Mouse (Mus musculus) lung, embryonic 15.5 days (tissue): ENCODE results near the gene Cabcoco1. TPM values are rescaled to one million over a fixed set of nuclear protein-coding genes. Genes with fewer than 3 reads are reported as not detected.
A peak's percentile ranks its signal among the peaks of the same experiment; 100 is the strongest.

Experiments used
- ATAC-seq: fragments of 200-750 bp; cut with Nextera tagmentation; 2 replicates; pipeline ENCODE4 v1.8.0; 2017; ENCODE audit warnings: moderate number of reproducible peaks, borderline replicate concordance; ENCODE audit not compliant: low FRiP score, low TSS enrichment; ENCODE audit errors: extremely low read depth
- H3K27ac ChIP-seq: fragments of 300-500 bp; sonication (generic); 2 replicates; pipeline ENCODE4 v1.5.1; 2015; ENCODE audit warnings: moderate library complexity, mild to moderate bottlenecking, inconsistent platforms
- H3K27me3 ChIP-seq: fragments of 300-500 bp; sonication (generic); 2 replicates; pipeline ENCODE4 v1.6.1; 2015; ENCODE audit warnings: inconsistent platforms
- H3K36me3 ChIP-seq: fragments of 300-500 bp; sonication (generic); 2 replicates; pipeline ENCODE4 v1.6.1; 2015; ENCODE audit warnings: inconsistent platforms
- H3K4me1 ChIP-seq: fragments of 300-500 bp; sonication (generic); 2 replicates; pipeline ENCODE4 v1.6.1; 2015; ENCODE audit warnings: inconsistent platforms
- H3K4me2 ChIP-seq: fragments of 300-500 bp; sonication (generic); 2 replicates; pipeline ENCODE4 v1.6.1; 2015; ENCODE audit warnings: inconsistent platforms, mild to moderate bottlenecking, moderate library complexity
- H3K4me3 ChIP-seq: fragments of 300-500 bp; sonication (generic); 2 replicates; pipeline ENCODE4 v1.5.1; 2015; ENCODE audit warnings: mild to moderate bottlenecking, inconsistent platforms
- H3K9ac ChIP-seq: fragments of 300-500 bp; sonication (generic); 2 replicates; pipeline ENCODE4 v1.6.1; 2015; ENCODE audit warnings: inconsistent platforms
- H3K9me3 ChIP-seq: fragments of 300-500 bp; sonication (generic); 2 replicates; pipeline ENCODE4 v1.6.1; 2016; ENCODE audit warnings: inconsistent platforms
- WGBS: fragments of 180-500 bp; shearing (Covaris S2); methylation state at CpG from one replicate; pipeline ENCODE4 v1.1.7; 2015; 5-methylcytosine and 5-hydroxymethylcytosine counted together
- polyA plus RNA-seq: library from polyadenylated mRNA; unstranded; fragments of >200 nt; fragmentation: Nextera tagmentation; extraction: Ambion mirVana; gene quantifications from 2 replicates; pipeline ENCODE4 v1.2.1, GENCODE M21; 2015

Cabcoco1 gene
- polyA plus RNA-seq, 1 experiment from 2014 or later, result 6.0 TPM

GRCm38 (mm10) chr10:68504586-68505152, 37.0 kb downstream of the Cabcoco1 start:
- Histone ChIP-seq H3K36me3 (no peaks in the 10 kb centered on the region), H3K27ac (no peak overlapping the region), H3K9me3 (no peaks in the 10 kb centered on the region), H3K4me1 (no peaks in the 10 kb centered on the region; the same call in 1 of the 2 replicates), H3K27me3 (no peaks in the 10 kb centered on the region), H3K4me2 (no peak overlapping the region), H3K4me3 (no peak overlapping the region), H3K9ac (no peak overlapping the region)
- 72% methylated on average over 9 of the region's 9 CpGs for WGBS
- ATAC-seq, result no peak

- Histone ChIP-seq H3K9me3 (no peaks in the 10 kb centered on the region), H3K4me2 (no peak overlapping the region), H3K4me1 (no peaks in the 10 kb centered on the region; the same call in 1 of the 2 replicates), H3K4me3 (no peak overlapping the region), H3K27ac (no peak overlapping the region), H3K27me3 (no peaks in the 10 kb centered on the region), H3K9ac (no peak overlapping the region), H3K36me3 (no peaks in the 10 kb centered on the region)
- 71% methylated on average over 6 of the region's 6 CpGs for WGBS
- no peak for ATAC-seq
Observed at GRCm38 (mm10) chr10:68501067-68501466, 40.6 kb downstream of the Cabcoco1 start.

GRCm38 (mm10) chr10:68495246-68495645, 46.5 kb downstream of the Cabcoco1 start:
- Histone ChIP-seq H3K27ac (no peak overlapping the region), H3K4me1 (0 out of 2 replicates have a peak, but pooled peaks cover 9% of the 10 kb centered on the region), H3K9ac (no peak overlapping the region), H3K4me2 (no peak overlapping the region), H3K4me3 (no peak overlapping the region), H3K36me3 (no peaks in the 10 kb centered on the region), H3K9me3 (no peaks in the 10 kb centered on the region), H3K27me3 (no peaks in the 10 kb centered on the region)
- no peak for ATAC-seq
- 74% methylated on average over 2 of the region's 2 CpGs for WGBS

GRCm38 (mm10) chr10:68491557-68491956, 50.1 kb downstream of the Cabcoco1 start:
- no peak overlapping the region for H3K4me2 ChIP-seq
- no peak overlapping the region for H3K9ac ChIP-seq
- H3K27me3 ChIP-seq, result no peaks in the 10 kb centered on the region
- H3K36me3 ChIP-seq, result no peaks in the 10 kb centered on the region
- H3K27ac ChIP-seq, result peak overlapping the region; percentile 81
- peak; percentile 85 for ATAC-seq
- H3K9me3 ChIP-seq, result no peaks in the 10 kb centered on the region
- H3K4me1 ChIP-seq, result 0 out of 2 replicates have a peak, but pooled peaks cover 9% of the 10 kb centered on the region
- WGBS, result 44% methylated on average over 11 of the region's 11 CpGs
- H3K4me3 ChIP-seq, result no peak overlapping the region

- ATAC-seq, result peak; percentile 39; the same call in 1 of the 2 replicates
- Histone ChIP-seq H3K9ac (no peak overlapping the region), H3K27me3 (no peaks in the 10 kb centered on the region), H3K4me2 (no peak overlapping the region), H3K36me3 (no peaks in the 10 kb centered on the region), H3K4me3 (no peak overlapping the region), H3K4me1 (0 out of 2 replicates have a peak, but pooled peaks cover 9% of the 10 kb centered on the region), H3K27ac (peak overlapping the region; percentile 81), H3K9me3 (no peaks in the 10 kb centered on the region)
- 46% methylated on average over 6 of the region's 6 CpGs for WGBS
Observed at GRCm38 (mm10) chr10:68490781-68491180, 50.9 kb downstream of the Cabcoco1 start.

- Histone ChIP-seq H3K9me3 (no peaks in the 10 kb centered on the region), H3K4me1 (peaks cover 16% of the 10 kb centered on the region; the same call in 1 of the 2 replicates), H3K9ac (no peak overlapping the region), H3K4me2 (no peak overlapping the region), H3K27me3 (no peaks in the 10 kb centered on the region), H3K27ac (no peak overlapping the region), H3K4me3 (no peak overlapping the region), H3K36me3 (no peaks in the 10 kb centered on the region)
- WGBS, result 37% methylated on average over 8 of the region's 8 CpGs
- ATAC-seq, result no peak
Observed at GRCm38 (mm10) chr10:68472799-68473198, 68.9 kb downstream of the Cabcoco1 start.

DNA sequence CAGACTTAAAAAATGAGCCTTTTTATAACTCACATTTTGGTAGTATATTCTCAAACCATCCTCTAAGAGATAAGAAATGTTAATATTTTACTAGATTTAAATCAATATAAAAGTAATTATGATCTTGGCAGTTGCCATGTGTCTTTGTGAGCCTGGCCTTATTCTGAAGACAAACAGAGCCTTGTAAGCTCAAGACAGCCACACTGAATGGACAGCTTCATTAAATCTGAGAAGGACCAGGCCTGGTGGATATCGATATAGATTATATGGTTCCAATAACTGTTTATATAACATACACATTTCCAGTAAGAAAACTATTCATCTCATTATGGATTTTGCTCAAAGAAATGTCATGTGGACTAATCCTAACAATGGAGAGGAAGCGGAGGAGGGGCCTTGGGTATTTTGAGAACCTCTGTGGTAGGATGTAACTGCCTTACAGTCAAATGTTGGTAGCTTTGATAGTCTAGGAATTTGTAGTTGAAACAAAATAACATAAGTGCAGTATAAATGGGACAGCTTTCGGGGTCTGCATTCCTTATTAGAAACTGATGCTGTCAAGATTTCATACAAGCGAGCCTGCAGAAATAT, 75.9 kb downstream of the Cabcoco1 start:
- Histone ChIP-seq H3K9me3 (no peaks in the 10 kb centered on the region), H3K27ac (no peak overlapping the region), H3K4me3 (no peak overlapping the region), H3K27me3 (no peaks in the 10 kb centered on the region), H3K36me3 (no peaks in the 10 kb centered on the region), H3K4me1 (peaks cover 6% of the 10 kb centered on the region; the same call in 1 of the 2 replicates), H3K9ac (no peak overlapping the region), H3K4me2 (no peak overlapping the region)
- WGBS, result 59% methylated on average over 4 of the region's 4 CpGs
- no peak for ATAC-seq

GRCm38 (mm10) chr10:68464943-68465342, 76.8 kb downstream of the Cabcoco1 start:
- Histone ChIP-seq H3K27ac (no peak overlapping the region), H3K4me3 (no peak overlapping the region), H3K9me3 (no peaks in the 10 kb centered on the region), H3K4me2 (no peak overlapping the region), H3K4me1 (peaks cover 6% of the 10 kb centered on the region; the same call in 1 of the 2 replicates), H3K36me3 (no peaks in the 10 kb centered on the region), H3K27me3 (no peaks in the 10 kb centered on the region), H3K9ac (no peak overlapping the region)
- WGBS, result 23% methylated on average over 7 of the region's 7 CpGs
- peak; percentile 57; the same call in 1 of the 2 replicates for ATAC-seq

GRCm38 (mm10) chr10:68459784-68460183, 81.9 kb downstream of the Cabcoco1 start:
- H3K9me3 ChIP-seq, result no peaks in the 10 kb centered on the region
- no peak overlapping the region for H3K9ac ChIP-seq
- H3K27me3 ChIP-seq, result no peaks in the 10 kb centered on the region
- WGBS, result 57% methylated on average over 11 of the region's 11 CpGs
- no peak for ATAC-seq
- no peak overlapping the region for H3K4me2 ChIP-seq
- H3K36me3 ChIP-seq, result no peaks in the 10 kb centered on the region
- no peak overlapping the region for H3K4me3 ChIP-seq
- no peak overlapping the region for H3K27ac ChIP-seq
- H3K4me1 ChIP-seq, result peaks cover 7% of the 10 kb centered on the region

GRCm38 (mm10) chr10:68457019-68457418, 84.7 kb downstream of the Cabcoco1 start:
- Histone ChIP-seq H3K4me1 (peaks cover 4% of the 10 kb centered on the region; the same call in 1 of the 2 replicates), H3K9me3 (no peaks in the 10 kb centered on the region), H3K4me3 (no peak overlapping the region), H3K36me3 (no peaks in the 10 kb centered on the region), H3K4me2 (no peak overlapping the region), H3K27me3 (no peaks in the 10 kb centered on the region), H3K9ac (no peak overlapping the region), H3K27ac (no peak overlapping the region)
- no peak for ATAC-seq
- 94% methylated on average over 7 of the region's 7 CpGs for WGBS

DNA sequence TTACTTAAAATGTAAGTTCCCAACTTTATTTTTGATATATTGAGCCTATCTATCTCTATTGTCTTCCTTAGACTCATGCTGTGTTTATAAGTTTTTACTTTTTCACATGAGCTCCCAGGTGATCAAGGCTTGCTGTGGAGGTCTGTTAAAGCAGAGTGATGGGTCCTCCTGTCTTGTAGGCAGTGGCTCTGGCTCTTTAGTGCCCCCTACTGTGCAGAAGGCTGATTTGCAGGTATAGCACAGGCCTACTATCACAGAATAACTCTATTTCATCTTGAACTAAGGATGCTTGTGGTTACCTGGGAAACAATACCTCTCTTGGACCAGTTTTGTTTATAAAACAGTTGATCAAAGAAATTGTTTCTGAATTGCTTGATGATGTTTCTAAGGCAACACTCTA, 87.2 kb downstream of the Cabcoco1 start:
- no peak for ATAC-seq
- Histone ChIP-seq H3K27me3 (no peaks in the 10 kb centered on the region), H3K36me3 (no peaks in the 10 kb centered on the region), H3K9ac (no peak overlapping the region), H3K4me2 (no peak overlapping the region), H3K27ac (no peak overlapping the region), H3K4me3 (no peak overlapping the region), H3K4me1 (no peaks in the 10 kb centered on the region), H3K9me3 (no peaks in the 10 kb centered on the region)

- Histone ChIP-seq H3K9ac (no peak overlapping the region), H3K9me3 (no peaks in the 10 kb centered on the region), H3K36me3 (no peaks in the 10 kb centered on the region), H3K4me1 (peaks cover 35% of the 10 kb centered on the region), H3K4me2 (peak overlapping the region; percentile 38), H3K27me3 (no peaks in the 10 kb centered on the region), H3K4me3 (no peak overlapping the region), H3K27ac (peak overlapping the region; percentile 95)
- ATAC-seq, result peak; percentile 91
- WGBS, result 7% methylated on average over 5 of the region's 5 CpGs
Observed at GRCm38 (mm10) chr10:68446797-68447125, 94.9 kb downstream of the Cabcoco1 start.
